Mouse (Mus musculus): ENCODE results near the gene Lrch3. TPM values are rescaled to one million over a fixed set of nuclear protein-coding genes. Genes with fewer than 3 reads are reported as not detected.
A peak's percentile ranks its signal among the peaks of the same experiment; 100 is the strongest.

Gene Lrch3
- total and polyA plus RNA-seq, 2 experiments from 2014 or later: 11.2 to 22.8 TPM

- TF ChIP-seq EP300 (IDR thresholded peaks at IDR 0.05; ENCODE audit: low read depth): no peak
- no peak for TF ChIP-seq CTCF (IDR thresholded peaks at IDR 0.05; ENCODE audit: low read depth)
- no peaks in the 10 kb centered on the region for H3K9me3 ChIP-seq (replicated peaks; ENCODE audit: control insufficient read depth, low read length)
- WGBS: 82% methylated on average over 5 of the region's 5 CpGs
Measured at GRCm38 (mm10) chr16:32945379-32945778, 31.5 kb downstream of the Lrch3 start.

GRCm38 (mm10) chr16:32948016-32948415 lies 34.1 kb downstream of the Lrch3 start:
- DNase-seq (ENCODE audit: low spot score) (no peak), ATAC-seq (ENCODE audit: insufficient read depth, low read depth) (no peak)
- Histone ChIP-seq H3K4me2 (ENCODE audit: low read depth, low read length) (no peak overlapping the region), H3K9ac (replicated peaks; ENCODE audit: low read depth, low read length) (no peak overlapping the region), H3K27me3 (ENCODE audit: control insufficient read depth, insufficient read depth, low read length) (no peaks in the 10 kb centered on the region), H3K9me3 (replicated peaks; ENCODE audit: control insufficient read depth, low read length) (no peaks in the 10 kb centered on the region), H3K36me3 (replicated peaks; ENCODE audit: control insufficient read depth, insufficient read depth, low read length) (peaks cover 5% of the 10 kb centered on the region; the same call in 1 of the 2 replicates), H3K4me1 (ENCODE audit: control insufficient read depth, insufficient read depth) (no peaks in the 10 kb centered on the region; the same call in 1 of the 2 replicates), H3K4me3 (ENCODE audit: low read depth, low read length) (no peak overlapping the region), H3K27ac (ENCODE audit: low read depth) (no peak overlapping the region)
- 92% methylated on average over 8 of the region's 8 CpGs for WGBS
- no peak for TF ChIP-seq CTCF (IDR thresholded peaks at IDR 0.05; ENCODE audit: low read depth)

More at GRCm38 (mm10) chr16:32945379-32945778, 31.5 kb downstream of the Lrch3 start:
- no peak overlapping the region for H3K4me2 ChIP-seq (ENCODE audit: low read depth, low read length)
- H3K4me1 ChIP-seq (ENCODE audit: control insufficient read depth, insufficient read depth): no peaks in the 10 kb centered on the region; the same call in 1 of the 2 replicates
- H3K9ac ChIP-seq (replicated peaks; ENCODE audit: low read depth, low read length): no peak overlapping the region
- H3K36me3 ChIP-seq (replicated peaks; ENCODE audit: control insufficient read depth, insufficient read depth, low read length): no peaks in the 10 kb centered on the region
- H3K4me3 ChIP-seq (ENCODE audit: low read depth, low read length): no peak overlapping the region
- H3K27ac ChIP-seq (ENCODE audit: low read depth): no peak overlapping the region
- DNase-seq (ENCODE audit: low spot score) (no peak), ATAC-seq (ENCODE audit: insufficient read depth, low read depth) (no peak)
- no peaks in the 10 kb centered on the region for H3K27me3 ChIP-seq (ENCODE audit: control insufficient read depth, insufficient read depth, low read length)

GRCm38 (mm10) chr16:32948656-32949055 lies 34.8 kb downstream of the Lrch3 start:
- no peak overlapping the region for H3K27ac ChIP-seq (ENCODE audit: low read depth)
- TF ChIP-seq CTCF (IDR thresholded peaks at IDR 0.05; ENCODE audit: low read depth) (no peak), EP300 (IDR thresholded peaks at IDR 0.05; ENCODE audit: low read depth) (no peak)
- H3K4me1 ChIP-seq (ENCODE audit: control insufficient read depth, insufficient read depth): no peaks in the 10 kb centered on the region; the same call in 1 of the 2 replicates
- DNase-seq (ENCODE audit: low spot score) (no peak), ATAC-seq (ENCODE audit: insufficient read depth, low read depth) (no peak)
- no peak overlapping the region for H3K9ac ChIP-seq (replicated peaks; ENCODE audit: low read depth, low read length)
- H3K9me3 ChIP-seq (replicated peaks; ENCODE audit: control insufficient read depth, low read length): no peaks in the 10 kb centered on the region
- H3K27me3 ChIP-seq (ENCODE audit: control insufficient read depth, insufficient read depth, low read length): no peaks in the 10 kb centered on the region
- H3K4me3 ChIP-seq (ENCODE audit: low read depth, low read length): no peak overlapping the region
- no peak overlapping the region for H3K4me2 ChIP-seq (ENCODE audit: low read depth, low read length)
- peaks cover 5% of the 10 kb centered on the region; the same call in 1 of the 2 replicates for H3K36me3 ChIP-seq (replicated peaks; ENCODE audit: control insufficient read depth, insufficient read depth, low read length)
- WGBS: 86% methylated on average over 5 of the region's 5 CpGs

- H3K9ac ChIP-seq (replicated peaks; ENCODE audit: low read depth, low read length): no peak overlapping the region
- no peaks in the 10 kb centered on the region for H3K9me3 ChIP-seq (replicated peaks; ENCODE audit: control insufficient read depth, low read length)
- DNase-seq (ENCODE audit: low spot score) (no peak), ATAC-seq (ENCODE audit: insufficient read depth, low read depth) (no peak)
- H3K27ac ChIP-seq (ENCODE audit: low read depth): no peak overlapping the region
- TF ChIP-seq CTCF (IDR thresholded peaks at IDR 0.05; ENCODE audit: low read depth) (no peak), EP300 (IDR thresholded peaks at IDR 0.05; ENCODE audit: low read depth) (no peak)
- peaks cover 5% of the 10 kb centered on the region; the same call in 1 of the 2 replicates for H3K36me3 ChIP-seq (replicated peaks; ENCODE audit: control insufficient read depth, insufficient read depth, low read length)
- no peak overlapping the region for H3K4me3 ChIP-seq (ENCODE audit: low read depth, low read length)
- no peaks in the 10 kb centered on the region; the same call in 1 of the 2 replicates for H3K4me1 ChIP-seq (ENCODE audit: control insufficient read depth, insufficient read depth)
- H3K27me3 ChIP-seq (ENCODE audit: control insufficient read depth, insufficient read depth, low read length): no peaks in the 10 kb centered on the region
- no peak overlapping the region for H3K4me2 ChIP-seq (ENCODE audit: low read depth, low read length)
Measured at GRCm38 (mm10) chr16:32949281-32949680, 35.4 kb downstream of the Lrch3 start.

GRCm38 (mm10) chr16:32951074-32951473 lies 37.2 kb downstream of the Lrch3 start:
- Histone ChIP-seq H3K36me3 (replicated peaks; ENCODE audit: control insufficient read depth, insufficient read depth, low read length) (peaks cover 15% of the 10 kb centered on the region), H3K4me3 (ENCODE audit: low read depth, low read length) (no peak overlapping the region), H3K4me1 (ENCODE audit: control insufficient read depth, insufficient read depth) (no peaks in the 10 kb centered on the region; the same call in 1 of the 2 replicates), H3K4me2 (ENCODE audit: low read depth, low read length) (no peak overlapping the region), H3K27ac (ENCODE audit: low read depth) (no peak overlapping the region), H3K9me3 (replicated peaks; ENCODE audit: control insufficient read depth, low read length) (no peaks in the 10 kb centered on the region), H3K27me3 (ENCODE audit: control insufficient read depth, insufficient read depth, low read length) (no peaks in the 10 kb centered on the region), H3K9ac (replicated peaks; ENCODE audit: low read depth, low read length) (no peak overlapping the region)
- WGBS: 82% methylated on average over 2 of the region's 2 CpGs
- ATAC-seq (ENCODE audit: insufficient read depth, low read depth) (no peak), DNase-seq (ENCODE audit: low spot score) (no peak)
- TF ChIP-seq EP300 (IDR thresholded peaks at IDR 0.05; ENCODE audit: low read depth) (no peak), CTCF (IDR thresholded peaks at IDR 0.05; ENCODE audit: low read depth) (peak; percentile 24; the same call in 1 of the 2 replicates)

- no peaks in the 10 kb centered on the region for H3K4me1 ChIP-seq (ENCODE audit: control insufficient read depth, insufficient read depth)
- no peak overlapping the region for H3K27ac ChIP-seq (ENCODE audit: low read depth)
- no peaks in the 10 kb centered on the region for H3K9me3 ChIP-seq (replicated peaks; ENCODE audit: control insufficient read depth, low read length)
- H3K36me3 ChIP-seq (replicated peaks; ENCODE audit: control insufficient read depth, insufficient read depth, low read length): peaks cover 34% of the 10 kb centered on the region
- DNase-seq (ENCODE audit: low spot score): no peak
- no peaks in the 10 kb centered on the region for H3K27me3 ChIP-seq (ENCODE audit: control insufficient read depth, insufficient read depth, low read length)
- H3K9ac ChIP-seq (replicated peaks; ENCODE audit: low read depth, low read length): no peak overlapping the region
- no peak overlapping the region for H3K4me3 ChIP-seq (ENCODE audit: low read depth, low read length)
- no peak overlapping the region for H3K4me2 ChIP-seq (ENCODE audit: low read depth, low read length)
- 67% methylated on average over 5 of the region's 5 CpGs for WGBS
- ATAC-seq (ENCODE audit: insufficient read depth, low read depth): no peak
- TF ChIP-seq CTCF (IDR thresholded peaks at IDR 0.05; ENCODE audit: low read depth) (no peak), EP300 (IDR thresholded peaks at IDR 0.05; ENCODE audit: low read depth) (no peak)
Measured at GRCm38 (mm10) chr16:32953806-32954205, 39.9 kb downstream of the Lrch3 start.

All from heart, postnatal 0 days (tissue).